Mouse (Mus musculus) CD4-positive, CD25-positive, alpha-beta regulatory T cell, adult 4 months (primary cell): ENCODE data around the gene Dppa3. TPM values are rescaled to one million over a fixed set of nuclear protein-coding genes. Genes with fewer than 3 reads are reported as not detected.
A peak's percentile ranks its signal among the peaks of the same experiment; 100 is the strongest.

ENCODE experiments used
- ATAC-seq: one replicate; pipeline ENCODE4 v1.8.0; 2017
- polyA plus RNA-seq, 2 experiments: library from polyadenylated mRNA; unstranded; fragments of 100-300 nt; shearing (Covaris generic); gene quantifications; one replicate each; pipeline ENCODE4 v1.2.1; 2017

The Dppa3 gene
- not detected for polyA plus RNA-seq

DNA sequence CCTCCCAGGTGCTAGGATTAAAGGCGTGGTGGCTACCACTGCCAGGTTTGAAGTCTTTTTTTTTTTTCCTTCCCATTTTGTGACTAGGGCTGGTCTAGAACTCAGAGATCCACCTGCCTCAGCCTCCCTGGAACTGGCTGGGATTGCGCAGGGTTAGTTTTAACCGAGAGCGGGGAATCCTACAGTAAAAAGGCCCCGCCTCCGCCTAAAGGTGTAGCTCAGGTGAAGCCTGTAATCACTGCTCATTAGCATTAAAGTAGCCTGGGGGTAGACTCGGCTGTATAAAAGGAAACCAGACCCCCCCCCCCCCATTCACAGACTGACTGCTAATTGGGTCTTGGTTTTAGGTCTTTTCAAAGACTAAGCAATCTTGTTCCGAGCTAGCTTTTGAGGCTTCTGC, at the start of gene Dppa3:
TSS of gene Dppa3 (plus strand) at position 301 of the 400 bp plus-strand sequence.
- no peak for ATAC-seq

DNA sequence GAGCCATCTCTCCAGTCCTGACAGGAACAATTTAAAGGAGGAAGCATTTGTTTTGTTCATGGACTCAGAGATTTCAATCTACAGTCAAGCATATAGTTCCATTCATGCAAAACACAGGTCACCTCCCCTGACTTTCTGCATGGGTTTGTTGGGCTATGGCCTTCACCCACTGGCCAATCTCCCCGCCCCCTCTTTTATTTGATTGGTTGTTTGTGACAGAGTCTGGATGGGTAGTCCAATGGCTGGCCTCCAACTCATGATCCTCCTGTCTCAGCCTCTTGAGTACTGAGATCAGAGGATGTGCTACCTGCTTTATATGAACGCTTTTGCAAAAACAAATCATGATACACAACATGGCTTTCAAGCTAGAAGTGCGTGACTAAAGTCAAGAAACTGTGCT, 49.2 kb upstream of the Dppa3 start:
- no peak for ATAC-seq

DNA sequence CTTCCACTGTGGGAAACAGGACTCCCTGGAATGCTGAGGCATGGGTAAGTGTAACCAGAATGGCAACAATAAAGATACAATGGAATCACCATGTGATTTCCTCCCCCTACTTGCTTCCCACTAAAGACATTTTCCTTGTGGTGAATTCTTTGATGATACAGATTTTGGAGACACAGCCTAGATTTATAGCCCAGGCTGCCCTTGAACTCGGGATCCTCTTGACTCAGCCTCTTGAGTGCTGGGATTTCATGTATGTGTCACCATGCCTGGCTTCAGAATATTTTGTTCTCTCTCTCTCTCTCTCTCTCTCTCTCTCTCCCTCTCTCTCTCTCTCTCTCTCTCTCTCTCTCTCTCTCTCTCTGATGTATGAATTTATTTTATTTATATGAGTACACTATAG, 47.1 kb upstream of the Dppa3 start:
- ATAC-seq, result no peak

DNA sequence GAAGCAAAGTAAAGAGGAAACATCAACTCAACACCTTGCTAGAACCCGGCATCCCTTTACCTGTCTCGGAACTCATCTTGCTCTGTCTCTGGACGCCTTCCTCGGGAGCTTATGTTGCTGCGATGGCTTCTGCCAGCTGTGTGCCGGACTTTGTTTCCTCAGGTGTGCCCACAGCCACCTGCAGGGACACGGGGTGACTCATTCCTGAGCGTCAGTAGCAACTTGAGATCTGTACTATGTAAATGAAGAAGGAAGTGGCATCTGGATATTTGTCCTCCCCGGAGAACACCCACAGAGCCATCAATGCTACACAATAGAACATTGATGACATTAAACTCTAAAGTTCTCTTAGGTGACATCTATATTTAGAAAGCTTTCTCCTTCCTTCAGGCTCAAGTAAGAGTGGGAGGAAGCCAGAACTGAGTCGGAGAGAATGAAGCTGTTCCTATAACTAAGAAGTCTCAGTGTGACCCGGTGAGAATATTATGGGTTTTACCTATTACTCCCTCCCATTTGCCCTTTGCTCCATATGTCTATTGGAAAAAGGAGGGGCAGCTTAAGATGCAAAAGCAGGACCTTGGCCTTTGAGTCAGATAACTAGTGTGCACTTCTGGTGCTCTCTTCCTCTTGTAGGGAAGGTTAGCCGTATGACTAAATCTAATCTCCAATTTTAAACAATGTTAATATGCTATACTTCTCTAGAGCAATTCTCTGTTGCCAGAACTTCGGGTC, 35.0 kb upstream of the Dppa3 start:
- ATAC-seq, result no peak

DNA sequence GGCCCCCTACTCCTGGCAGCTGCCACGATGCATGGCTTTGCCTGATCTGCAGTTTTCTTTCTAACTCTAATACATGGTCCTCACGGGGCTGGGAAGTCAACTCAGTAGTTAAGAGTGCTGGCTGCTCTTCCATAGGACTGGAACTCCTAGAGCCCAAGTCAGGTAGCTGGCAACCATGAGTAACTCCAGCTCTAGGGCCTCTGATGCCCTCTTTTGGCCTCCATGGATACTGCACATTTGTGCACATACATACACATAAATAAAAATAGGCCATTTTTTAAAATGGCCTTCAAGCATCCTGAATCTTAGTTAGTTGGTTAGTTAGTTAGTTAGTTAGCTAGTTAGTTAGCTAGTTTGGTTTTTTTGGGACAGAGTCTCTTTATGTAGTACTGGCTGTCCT, 33.3 kb upstream of the Dppa3 start:
- no peak for ATAC-seq

DNA sequence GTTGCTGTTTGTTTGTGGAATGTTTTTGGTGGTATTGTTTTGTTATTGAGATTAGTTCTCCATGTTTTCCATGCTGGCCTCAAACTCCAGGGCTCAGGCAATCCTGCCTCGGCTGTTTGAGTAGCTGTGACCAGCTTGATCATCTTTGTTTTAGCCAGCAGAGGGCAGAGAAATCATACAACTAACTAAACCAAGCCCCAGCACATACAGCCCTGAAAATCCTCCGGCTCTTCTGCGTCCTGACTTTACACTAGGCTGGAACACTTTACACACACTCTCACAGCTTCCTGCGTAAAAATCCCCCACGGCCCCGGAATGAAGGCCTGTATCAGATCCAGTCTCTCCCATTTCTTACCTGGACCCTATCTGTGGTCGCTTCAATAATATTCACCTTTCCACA, 30.6 kb upstream of the Dppa3 start:
- peak; percentile 32 for ATAC-seq

DNA sequence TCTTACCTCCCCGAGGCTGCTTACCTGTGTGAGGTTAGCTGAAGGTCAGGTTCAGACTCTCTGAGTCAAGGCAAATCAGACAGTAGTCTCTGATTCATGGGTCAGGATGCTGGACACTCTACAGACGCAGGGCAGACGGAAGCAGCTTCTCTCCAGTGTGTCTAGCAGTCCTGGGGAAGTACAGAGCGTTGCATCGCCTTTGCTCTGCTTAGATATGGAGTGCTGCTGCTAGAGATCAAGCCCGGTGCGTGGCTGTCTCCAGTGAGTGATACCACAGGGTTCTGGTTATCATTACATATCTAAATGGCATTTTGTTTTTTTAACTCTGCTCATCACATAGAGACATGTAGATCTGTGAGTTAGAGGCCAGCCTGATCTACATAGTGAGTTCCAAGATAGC, 29.6 kb upstream of the Dppa3 start:
- ATAC-seq, result no peak

DNA sequence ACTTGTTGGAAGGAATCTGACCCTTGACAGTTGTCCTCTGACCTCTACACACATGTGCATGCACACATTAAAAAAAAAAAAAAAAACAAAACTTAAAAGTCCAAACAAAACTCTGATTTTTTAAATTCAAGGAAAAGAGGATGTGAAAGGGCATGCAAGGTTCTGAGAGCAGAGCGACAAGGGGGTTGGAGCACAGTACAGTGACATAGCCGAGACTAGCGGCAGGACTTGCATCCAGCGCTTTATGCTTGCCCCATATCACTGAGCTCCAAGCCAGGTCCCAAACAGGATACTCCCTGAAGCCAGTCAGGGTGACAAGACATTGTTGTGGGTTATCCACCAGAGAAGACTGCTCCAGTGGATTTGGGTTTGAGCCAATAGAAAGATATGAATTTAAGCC, 28.2 kb upstream of the Dppa3 start:
- ATAC-seq, result no peak

DNA sequence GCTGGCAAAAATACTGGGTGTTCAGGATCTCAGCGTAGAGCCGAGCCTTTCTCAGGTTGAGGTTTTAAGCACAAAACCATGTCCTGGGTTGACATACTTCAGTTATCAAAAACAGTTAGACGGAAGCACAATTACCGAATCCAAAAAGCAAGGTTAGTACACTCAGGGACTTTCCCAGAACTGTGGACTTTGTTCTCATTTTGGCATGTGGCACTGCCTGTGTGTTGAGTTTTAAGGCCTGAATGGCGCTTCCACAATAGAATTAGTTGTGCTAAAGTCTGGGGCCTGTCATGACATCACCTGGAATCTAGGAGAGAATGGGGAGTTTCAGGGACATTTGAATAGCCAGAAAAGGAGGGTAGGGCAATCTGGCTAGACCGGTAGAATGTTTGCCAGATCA, 27.8 kb upstream of the Dppa3 start:
- peak; percentile 8 for ATAC-seq

DNA sequence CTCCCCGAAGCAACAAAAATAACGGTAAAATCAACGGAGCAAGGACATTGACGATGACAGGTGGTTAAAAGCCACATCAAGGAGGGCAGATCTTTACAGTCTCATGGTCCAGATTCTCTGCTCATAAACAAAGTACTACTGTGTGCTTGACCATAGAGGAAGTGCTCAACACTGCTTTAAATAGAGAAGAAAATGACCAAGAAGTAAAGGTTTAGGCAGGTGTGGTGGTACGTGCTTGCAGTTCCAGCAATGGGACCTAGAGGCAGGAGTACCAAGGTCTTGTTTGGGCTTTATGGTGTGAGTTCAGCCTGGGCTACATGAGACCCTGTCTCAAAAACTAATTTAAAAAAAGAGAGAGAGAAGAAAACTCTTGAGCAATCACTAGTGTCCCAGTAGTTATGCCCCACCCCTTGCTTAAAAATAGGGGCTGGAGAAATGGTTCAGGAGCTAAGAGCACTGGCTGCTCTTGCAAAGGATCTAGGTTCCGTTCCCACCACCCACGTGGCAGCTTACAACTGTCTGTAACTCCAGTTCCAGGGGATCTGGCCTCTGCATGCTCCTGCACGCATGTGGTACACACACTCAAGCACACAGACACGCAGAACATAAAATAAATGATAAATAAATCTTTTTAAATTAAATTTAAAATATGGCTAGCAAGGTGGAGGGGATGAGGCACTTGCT, 27.0 kb upstream of the Dppa3 start:
- no peak for ATAC-seq

DNA sequence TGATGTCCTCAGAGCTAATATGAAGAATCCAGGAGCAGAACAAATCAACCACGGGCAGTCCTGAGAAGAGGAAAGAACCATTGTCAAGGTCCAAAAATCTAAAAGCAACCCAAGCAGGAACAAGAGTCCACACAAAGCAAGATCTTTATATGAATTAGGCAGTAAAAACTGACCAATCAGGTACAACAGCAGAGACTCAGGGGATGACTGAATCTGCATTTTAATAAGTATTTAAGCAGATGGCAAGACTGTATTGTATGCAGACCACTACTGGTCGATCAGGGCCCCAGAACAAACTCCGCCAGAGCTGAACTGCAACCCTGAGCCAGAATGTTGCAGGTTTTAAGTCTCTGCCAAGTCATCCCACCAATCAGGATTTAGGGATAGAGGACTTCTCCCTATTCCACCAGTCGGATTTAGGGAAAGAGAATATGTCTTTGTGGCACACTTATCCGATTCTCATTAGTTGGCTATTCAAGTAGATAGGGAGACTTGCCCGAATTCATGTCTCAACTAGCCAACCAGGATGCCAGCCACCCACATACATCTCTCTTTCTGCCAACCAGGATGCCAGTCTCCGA, 26.1 kb upstream of the Dppa3 start:
- ATAC-seq, result no peak

DNA sequence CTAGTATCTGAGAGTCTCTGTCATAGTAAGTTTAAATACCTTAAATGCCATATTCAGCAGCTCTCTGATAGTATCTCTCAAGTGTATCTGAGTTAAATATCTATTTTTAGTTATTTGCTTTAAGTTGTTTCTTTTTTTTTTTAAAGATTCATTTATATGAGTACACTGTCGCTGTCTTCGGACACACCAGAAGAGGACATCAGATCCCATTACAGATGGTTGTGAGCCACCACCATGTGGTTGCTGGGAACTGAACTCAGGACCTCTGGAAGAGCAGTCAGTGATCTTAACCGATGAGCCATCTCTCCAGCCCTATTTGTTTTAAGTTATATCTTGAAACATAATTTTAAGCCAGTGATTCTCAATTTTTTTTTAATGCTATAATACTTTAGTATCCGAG, 25.2 kb upstream of the Dppa3 start:
- ATAC-seq, result no peak

DNA sequence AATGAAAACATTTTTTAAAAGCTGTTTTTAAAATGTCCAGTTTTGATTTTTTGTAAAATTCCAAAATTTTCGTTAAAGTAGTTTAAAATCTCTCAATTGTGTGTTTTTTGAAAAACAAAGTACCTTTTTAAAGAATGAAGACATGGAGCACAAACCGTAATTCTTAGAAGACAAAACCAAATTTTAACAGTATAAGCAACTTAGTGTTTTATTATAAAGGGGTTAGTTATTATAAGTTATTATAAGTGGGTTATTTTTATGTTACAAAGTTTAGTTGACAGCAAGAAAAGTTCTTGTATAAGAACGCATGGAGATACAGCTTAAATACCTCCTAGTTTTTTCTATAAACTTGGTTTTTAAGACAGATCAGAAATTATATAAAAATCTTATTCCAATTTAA, 24.6 kb upstream of the Dppa3 start:
- ATAC-seq, result no peak

DNA sequence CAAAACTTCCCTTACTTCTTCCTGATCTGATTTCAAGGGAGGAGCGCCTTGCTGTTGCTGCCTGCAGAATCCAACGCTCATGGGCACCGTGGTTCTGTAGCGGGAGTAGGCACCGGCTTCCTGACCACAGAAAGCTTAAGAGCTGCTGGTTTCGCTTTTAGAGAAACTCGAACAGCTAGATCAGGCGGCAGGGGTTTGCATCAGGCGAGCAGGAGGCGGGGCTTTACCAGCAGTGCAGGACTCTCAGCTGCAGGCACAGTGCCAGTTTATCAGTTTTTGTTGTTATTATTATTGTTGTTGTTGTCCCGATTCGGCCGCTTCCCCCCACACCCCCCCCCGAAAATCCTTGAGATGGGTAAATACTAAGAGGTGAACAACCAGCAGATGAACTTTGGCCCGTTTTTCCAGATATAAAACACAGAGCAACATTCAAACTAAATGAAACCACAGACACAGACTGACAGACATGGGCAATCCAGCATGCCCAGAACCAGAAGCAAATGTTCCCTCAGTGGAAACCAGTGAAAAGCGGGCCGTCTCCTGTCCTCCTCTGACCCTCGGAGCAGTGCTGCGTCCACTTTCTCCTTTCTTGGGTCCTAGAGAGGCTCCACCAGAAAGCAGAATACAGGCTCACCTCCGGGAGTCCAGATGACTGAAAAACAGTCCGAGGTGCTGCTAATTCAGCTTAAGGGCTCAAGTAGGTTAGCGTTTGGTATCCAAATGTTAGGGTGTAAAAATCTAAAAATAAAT, 23.8 kb upstream of the Dppa3 start, which contains the start of gene Apobec1:
TSS of gene Apobec1 (minus strand) at position 203 of the 750 bp plus-strand sequence.
- ATAC-seq, result peak; percentile 94

DNA sequence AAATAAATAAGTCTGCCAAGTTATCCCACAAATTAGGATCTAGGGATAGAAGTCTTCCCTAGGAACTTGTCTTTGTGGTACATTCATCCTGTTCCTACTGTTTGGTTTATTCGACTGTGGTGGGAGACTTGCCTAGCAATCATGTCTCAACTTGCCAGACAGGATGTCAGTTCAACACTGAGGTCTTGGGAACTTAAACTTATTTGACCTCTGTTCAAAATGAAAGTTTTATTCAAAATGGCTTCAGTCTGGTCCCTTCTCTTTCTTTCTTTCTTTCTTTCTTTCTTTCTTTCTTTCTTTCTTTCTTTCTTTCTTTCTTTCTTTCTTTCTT, 23.3 kb upstream of the Dppa3 start:
- ATAC-seq, result peak; percentile 28

DNA sequence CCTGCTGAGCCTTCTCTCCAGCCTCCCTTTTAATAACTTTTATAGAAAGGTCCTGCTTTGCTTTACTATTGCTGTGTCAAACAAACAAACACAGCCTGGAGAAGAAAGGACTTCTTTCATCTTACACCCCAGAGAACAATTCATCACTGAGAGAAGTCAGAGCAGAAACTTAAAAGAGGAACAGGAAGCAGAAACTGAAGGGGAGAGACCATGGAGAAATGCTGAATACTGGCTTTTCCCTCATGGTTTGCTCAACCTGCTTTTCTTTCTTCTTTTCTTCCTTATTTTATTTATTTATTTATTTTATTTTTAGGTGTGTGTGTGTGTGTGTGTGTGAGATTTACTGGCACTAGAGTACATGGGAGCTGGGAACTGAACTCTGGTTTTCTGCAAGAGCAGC, 21.9 kb upstream of the Dppa3 start:
- no peak for ATAC-seq

DNA sequence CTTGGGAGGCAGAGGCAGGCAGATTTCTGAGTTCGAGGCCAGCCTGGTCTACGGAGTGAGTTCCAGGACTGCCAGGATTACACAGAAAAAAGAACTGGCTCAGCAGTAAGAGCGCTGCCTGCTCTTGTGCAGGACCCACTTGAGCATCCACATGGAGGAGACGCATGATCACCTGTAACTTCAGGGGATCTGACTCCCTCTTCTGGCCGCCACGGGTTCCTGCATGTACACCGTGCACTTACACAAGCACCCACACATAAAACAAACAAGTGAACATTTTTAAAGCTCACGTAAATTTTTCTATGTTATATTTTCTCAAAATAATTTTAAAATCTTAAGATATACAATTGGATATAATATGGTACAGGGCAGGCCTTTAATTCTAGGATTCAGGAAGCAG, 20.7 kb upstream of the Dppa3 start:
- ATAC-seq, result no peak

DNA sequence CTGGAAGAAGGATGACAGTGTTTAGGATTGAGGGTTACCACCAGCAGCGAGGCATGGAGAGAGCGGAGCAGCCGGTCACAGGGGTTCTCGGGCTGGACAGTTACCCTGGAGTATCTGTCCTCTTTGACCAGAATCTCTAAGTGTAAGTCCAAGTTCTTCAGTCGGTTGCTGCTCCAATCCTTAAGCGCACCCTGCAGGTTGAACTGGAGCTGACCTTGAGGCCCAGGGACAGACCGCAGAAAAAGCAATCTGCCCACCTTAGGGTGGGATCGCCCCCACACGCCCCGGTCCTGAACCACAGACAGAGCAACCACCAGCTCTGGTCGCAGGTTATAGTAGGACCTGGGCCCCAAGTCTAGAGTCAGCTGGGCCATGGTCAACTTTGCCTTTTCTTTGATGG, 19.5 kb upstream of the Dppa3 start:
- ATAC-seq, result no peak

DNA sequence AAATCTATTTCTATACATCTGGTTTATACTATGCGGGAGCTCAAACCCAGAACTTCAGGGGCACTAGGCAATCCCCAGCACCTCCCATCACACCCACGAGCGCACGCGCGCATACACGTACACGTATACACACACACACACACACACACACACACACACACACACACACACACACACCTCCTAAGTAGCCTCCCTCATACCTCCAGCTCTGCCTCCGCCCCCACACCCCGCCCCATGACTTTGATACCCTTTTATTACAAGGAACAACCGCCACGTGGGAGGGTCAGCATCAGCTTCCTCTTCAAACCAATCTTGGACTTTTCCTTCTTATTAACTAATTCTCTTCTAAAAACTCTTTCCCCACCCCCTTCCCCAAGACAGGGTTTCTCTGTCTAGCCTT, 18.5 kb upstream of the Dppa3 start:
- ATAC-seq, result no peak

DNA sequence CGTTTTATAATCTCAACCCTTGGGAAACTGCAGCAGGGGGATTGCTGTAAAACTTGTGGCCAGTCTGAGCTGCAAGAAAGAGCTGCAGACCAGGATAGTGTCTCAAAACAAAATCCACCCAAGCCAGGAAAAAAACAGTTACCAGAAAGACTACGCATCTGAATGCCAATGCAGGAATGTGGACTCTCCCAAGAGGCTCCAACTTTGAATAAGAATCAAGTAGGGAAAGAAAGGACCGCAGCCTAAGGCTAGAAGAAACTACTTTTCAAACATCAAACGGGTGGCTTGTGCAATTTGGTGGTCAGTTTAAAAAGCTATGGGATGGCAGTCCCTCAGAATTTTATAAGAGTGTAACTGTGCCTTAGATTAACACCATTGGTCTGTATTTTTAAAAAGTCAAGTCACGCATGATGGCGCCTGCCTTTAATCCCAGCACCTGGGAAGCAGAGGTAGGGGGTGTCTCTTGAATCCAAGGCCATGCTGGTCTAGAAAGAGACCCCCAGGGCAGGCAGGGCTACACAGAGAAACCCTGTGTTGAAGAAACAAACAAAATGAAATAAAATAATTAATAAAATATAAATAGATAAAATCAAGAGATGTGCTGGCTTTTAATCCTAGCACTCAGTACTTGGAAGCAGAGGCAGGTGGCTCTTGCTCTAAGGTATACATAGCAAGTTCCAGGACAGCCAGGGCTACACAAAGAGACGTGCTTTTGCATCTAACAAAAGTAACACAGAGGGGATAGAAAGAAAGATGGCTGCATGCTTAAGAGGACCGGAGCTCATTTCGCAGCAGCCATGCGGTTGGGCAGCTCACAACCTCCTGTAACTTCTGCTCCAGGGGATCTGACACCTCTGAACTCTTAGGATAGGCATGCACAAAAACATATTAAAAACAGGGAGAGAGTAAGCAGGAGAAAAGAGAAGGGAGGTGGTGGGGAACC, 17.5 kb upstream of the Dppa3 start:
- no peak for ATAC-seq

DNA sequence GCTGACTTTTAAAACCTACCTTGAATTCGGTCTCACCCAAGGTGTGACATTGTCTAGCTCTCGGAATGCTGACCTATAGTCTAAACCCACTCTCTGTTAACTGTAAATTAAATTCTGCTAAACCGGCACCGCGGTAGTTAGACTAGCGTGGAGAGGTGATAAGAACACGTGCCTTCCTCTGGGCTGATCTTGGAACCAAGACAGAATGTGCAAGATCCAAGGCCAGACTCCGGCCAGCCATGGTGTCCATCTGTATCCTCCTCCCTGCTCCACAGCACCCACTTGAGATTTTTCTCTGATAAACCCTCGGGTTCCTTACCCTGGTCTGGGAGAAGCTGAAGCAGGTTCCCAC, 16.9 kb upstream of the Dppa3 start:
- ATAC-seq, result no peak

DNA sequence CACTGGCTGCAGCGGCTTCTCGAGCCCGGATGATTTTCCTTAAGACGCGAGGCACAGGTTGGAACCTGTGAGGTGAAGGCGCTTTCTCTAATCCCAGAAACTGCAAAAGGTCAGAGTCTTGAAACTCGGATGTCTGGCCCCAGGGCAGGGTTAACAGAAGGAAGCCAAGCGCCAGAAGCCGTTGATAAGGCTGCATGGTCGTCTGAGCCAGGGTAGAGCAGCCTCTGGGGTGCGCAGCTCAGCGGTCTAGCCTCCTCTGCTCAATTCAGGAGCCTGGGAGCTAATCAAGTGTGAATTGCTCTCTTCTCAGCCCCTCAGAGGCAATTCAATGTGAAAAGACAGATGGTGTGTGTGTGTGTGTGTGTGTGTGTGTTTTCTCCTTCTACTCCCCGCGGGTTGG, 16.4 kb upstream of the Dppa3 start, which contains the start of gene Gdf3:
TSS of gene Gdf3 (minus strand) at position 317 of the 400 bp plus-strand sequence.
- ATAC-seq, result no peak
